Mouse (Mus musculus) olfactory bulb, adult 2 months (tissue): ENCODE data around the gene Galnt7.

Experiments used
- CTCF ChIP-seq: fragments of 200-500 bp; IDR thresholded peaks from 2 replicates; pipeline ENCODE4 v1.5.1; 2012; ENCODE audit warnings: low read depth, mild to moderate bottlenecking, low read length, moderate library complexity; ENCODE audit not compliant: insufficient read depth
- POLR2A ChIP-seq: fragments of 200-500 bp; IDR thresholded peaks from 2 replicates; pipeline ENCODE4 v1.6.1; 2012; ENCODE audit warnings: mild to moderate bottlenecking, low read depth, low read length, moderate library complexity; ENCODE audit not compliant: insufficient read depth

DNA sequence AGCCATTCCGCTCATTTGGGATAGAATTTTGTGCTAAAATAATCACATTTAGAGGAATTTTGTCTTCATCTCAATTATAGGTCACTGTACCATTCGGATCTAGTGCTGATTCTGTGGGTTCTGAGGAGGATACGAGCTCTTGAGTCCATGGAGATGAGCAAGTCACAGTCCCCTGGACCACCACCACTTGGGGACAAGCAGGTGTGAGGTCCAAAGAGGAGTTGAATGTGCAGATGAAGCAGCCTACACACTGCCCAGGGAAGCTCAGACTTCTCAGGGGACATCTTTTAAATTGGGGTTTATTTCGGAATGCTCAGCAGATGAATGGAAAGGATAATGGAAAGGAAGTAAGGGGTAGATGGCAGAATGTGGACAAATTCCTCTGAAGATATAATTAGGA, 119.7 kb downstream of the Galnt7 start:
- TF ChIP-seq POLR2A (no peak), CTCF (no peak)
